Mouse (Mus musculus) testis, adult 2 months (tissue): ENCODE measurements around the gene Hoxa6.

Source experiments
- CTCF ChIP-seq: fragments of 200-500 bp; IDR thresholded peaks from 2 replicates; pipeline ENCODE4 v1.5.1; 2012; ENCODE audit warnings: low read depth, mild to moderate bottlenecking, inconsistent platforms, low read length, moderate library complexity; ENCODE audit not compliant: control insufficient read depth, insufficient read depth, insufficient replicate concordance
- POLR2A ChIP-seq: fragments of 200-500 bp; IDR thresholded peaks from 2 replicates; pipeline ENCODE4 v1.6.1; 2012; ENCODE audit warnings: low read depth, mild to moderate bottlenecking, inconsistent platforms, low read length, moderate library complexity; ENCODE audit not compliant: control insufficient read depth

DNA sequence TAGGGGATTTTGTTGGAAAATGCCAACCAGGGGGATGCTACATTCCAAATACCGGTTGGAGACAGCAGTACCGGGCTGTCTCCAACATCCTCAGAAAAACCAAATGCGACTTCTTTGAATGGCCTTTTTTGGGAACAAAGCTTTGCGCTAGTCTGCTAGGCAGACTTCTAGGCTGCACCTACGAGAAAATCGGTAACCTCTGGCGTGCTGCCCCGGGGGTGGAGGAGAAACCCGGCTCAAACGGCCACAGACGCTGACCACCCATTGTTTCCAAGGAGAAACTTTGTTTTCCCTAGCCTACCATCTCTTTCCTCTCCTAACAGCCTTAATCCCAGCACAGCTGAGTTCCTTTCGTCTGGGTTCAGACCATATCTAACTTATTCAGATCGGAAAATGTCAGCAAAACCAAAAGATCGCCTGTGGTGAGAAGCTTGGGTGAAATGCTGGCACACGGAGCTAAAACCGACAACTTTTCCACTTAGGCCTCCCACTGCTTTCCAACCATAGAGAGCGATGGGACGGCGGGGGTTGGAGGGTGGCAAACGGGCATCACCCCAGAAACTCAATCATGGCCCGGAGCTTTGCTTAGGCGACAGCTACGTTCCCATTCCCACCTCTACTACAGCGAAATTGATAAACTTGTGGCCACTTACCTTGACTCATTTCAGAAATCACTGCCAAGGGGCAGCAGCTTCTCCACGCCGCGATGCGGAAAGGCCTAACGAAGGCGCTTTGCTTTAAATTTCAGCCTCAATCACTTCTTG is 31.3 kb upstream of the Hoxa6 start:
- no peak for TF ChIP-seq POLR2A
- TF ChIP-seq CTCF, result no peak
